Mouse (Mus musculus) heart, embryonic 13.5 days (tissue): Measurements from ENCODE around the gene Nelfcd. TPM values are rescaled to one million over a fixed set of nuclear protein-coding genes. Genes with fewer than 3 reads are reported as not detected.
A peak's percentile ranks its signal among the peaks of the same experiment; 100 is the strongest.

Experiments
- ATAC-seq: fragments of 200-750 bp; cut with Nextera tagmentation; 2 replicates; pipeline ENCODE4 v1.8.0; 2017; ENCODE audit warnings: moderate TSS enrichment; ENCODE audit not compliant: insufficient number of reproducible peaks, low FRiP score, low TSS enrichment; ENCODE audit errors: extremely low read depth
- H3K27ac ChIP-seq: fragments of 300-500 bp; sonication (generic); replicated peaks from 2 replicates; pipeline ENCODE4 v1.5.1; 2015; ENCODE audit warnings: moderate library complexity, mild to moderate bottlenecking, inconsistent platforms
- H3K27me3 ChIP-seq: fragments of 300-500 bp; sonication (generic); replicated peaks from 2 replicates; pipeline ENCODE4 v1.6.1; 2015; ENCODE audit warnings: mild to moderate bottlenecking, inconsistent platforms
- H3K36me3 ChIP-seq: fragments of 300-500 bp; sonication (generic); 2 replicates; pipeline ENCODE4 v1.6.1; 2015; ENCODE audit warnings: mild to moderate bottlenecking, inconsistent platforms
- H3K4me1 ChIP-seq: fragments of 300-500 bp; sonication (generic); 2 replicates; pipeline ENCODE4 v1.6.1; 2015; ENCODE audit warnings: inconsistent platforms
- H3K4me2 ChIP-seq: fragments of 300-500 bp; sonication (generic); 2 replicates; pipeline ENCODE4 v1.6.1; 2015; ENCODE audit warnings: inconsistent platforms, mild to moderate bottlenecking, moderate library complexity
- H3K4me3 ChIP-seq: fragments of 300-500 bp; sonication (generic); 2 replicates; pipeline ENCODE4 v1.5.1; 2015; ENCODE audit warnings: moderate library complexity, mild to moderate bottlenecking, inconsistent platforms
- H3K9ac ChIP-seq: fragments of 300-500 bp; sonication (generic); 2 replicates; pipeline ENCODE4 v1.6.1; 2015; ENCODE audit warnings: inconsistent platforms, mild to moderate bottlenecking, moderate library complexity
- H3K9me3 ChIP-seq: fragments of 300-500 bp; sonication (generic); 2 replicates; pipeline ENCODE4 v1.6.1; 2016; ENCODE audit warnings: inconsistent platforms
- WGBS: fragments of 180-500 bp; shearing (Covaris S2); methylation state at CpG from one replicate; pipeline ENCODE4 v1.1.7; 2015; ENCODE audit warnings: mixed read lengths; 5-methylcytosine and 5-hydroxymethylcytosine counted together
- polyA plus RNA-seq: library from polyadenylated mRNA; unstranded; fragments of >200 nt; fragmentation: Nextera tagmentation; extraction: Ambion mirVana; gene quantifications from 2 replicates; pipeline ENCODE4 v1.2.1, GENCODE M21; 2015

The Nelfcd gene
- polyA plus RNA-seq: 78.4 and 82.0 TPM in 2 replicates

- Histone ChIP-seq H3K9ac (peak within 1 kb of the TSS; percentile 96), H3K36me3 (peaks cover 14% of the 10 kb centered on the region), H3K9me3 (no peaks in the 10 kb centered on the region), H3K4me1 (peaks cover 20% of the 10 kb centered on the region), H3K4me2 (peak within 1 kb of the TSS; percentile 85), H3K27me3 (no peaks in the 10 kb centered on the region), H3K4me3 (peak within 1 kb of the TSS; percentile 89), H3K27ac (peak within 1 kb of the TSS; percentile 9; the same call in 1 of the 2 replicates)
- under 1% methylated on average over 40 of the region's 40 CpGs for WGBS
- peak; percentile 92 for ATAC-seq
Measured at GRCm38 (mm10) chr2:174415731-174416310, at the start of gene Nelfcd. TSS of gene Nelfcd (plus strand) at chr2:174415804.

DNA sequence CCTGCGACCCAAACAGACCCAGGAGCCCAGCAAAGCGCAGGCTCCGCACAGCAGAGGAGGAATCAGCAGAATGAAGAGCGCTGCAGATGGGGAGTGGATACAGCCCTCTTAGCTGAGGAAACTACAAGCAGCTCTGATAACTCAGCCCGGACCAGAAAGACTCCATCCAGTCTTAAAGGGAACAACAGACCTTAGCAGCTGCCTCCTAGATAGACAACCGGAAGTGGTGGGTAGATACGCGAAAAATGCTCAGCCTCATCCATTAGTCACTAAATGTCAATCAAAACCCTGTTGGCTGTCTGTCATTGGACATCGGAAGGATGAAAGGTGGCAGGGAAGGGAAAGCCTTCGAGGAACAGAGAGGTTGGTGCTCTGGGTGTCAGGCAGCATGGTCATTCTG lies 49.0 kb upstream of the Nelfcd start:
- no peaks in the 10 kb centered on the region for H3K4me1 ChIP-seq
- no peaks in the 10 kb centered on the region for H3K27me3 ChIP-seq
- no peak overlapping the region for H3K27ac ChIP-seq
- no peak overlapping the region for H3K4me2 ChIP-seq
- H3K36me3 ChIP-seq: no peaks in the 10 kb centered on the region
- 69% methylated on average over 10 of the region's 10 CpGs for WGBS
- H3K9me3 ChIP-seq: no peaks in the 10 kb centered on the region
- H3K4me3 ChIP-seq: no peak overlapping the region
- no peak for ATAC-seq
- H3K9ac ChIP-seq: no peak overlapping the region

- Histone ChIP-seq H3K9me3 (no peaks in the 10 kb centered on the region), H3K27me3 (no peaks in the 10 kb centered on the region), H3K4me1 (no peaks in the 10 kb centered on the region), H3K9ac (no peak overlapping the region), H3K4me2 (no peak overlapping the region), H3K4me3 (no peak overlapping the region), H3K27ac (no peak overlapping the region), H3K36me3 (no peaks in the 10 kb centered on the region)
- 83% methylated on average over 9 of the region's 9 CpGs for WGBS
- no peak for ATAC-seq
Measured at GRCm38 (mm10) chr2:174381021-174381420, 34.6 kb upstream of the Nelfcd start.

GRCm38 (mm10) chr2:174391936-174392335 lies 23.7 kb upstream of the Nelfcd start:
- Histone ChIP-seq H3K9me3 (no peaks in the 10 kb centered on the region), H3K36me3 (no peaks in the 10 kb centered on the region), H3K4me1 (no peaks in the 10 kb centered on the region), H3K27ac (no peak overlapping the region), H3K9ac (no peak overlapping the region), H3K4me2 (no peak overlapping the region), H3K27me3 (no peaks in the 10 kb centered on the region), H3K4me3 (no peak overlapping the region)
- whole genome bisulfite sequencing: 80% methylated on average over 3 of the region's 3 CpGs
- no peak for ATAC-seq

- no peak overlapping the region for H3K9ac ChIP-seq
- H3K4me1 ChIP-seq: no peaks in the 10 kb centered on the region
- H3K4me2 ChIP-seq: no peak overlapping the region
- whole genome bisulfite sequencing: 73% methylated on average over 9 of the region's 9 CpGs
- H3K27ac ChIP-seq: no peak overlapping the region
- no peak overlapping the region for H3K4me3 ChIP-seq
- no peaks in the 10 kb centered on the region for H3K27me3 ChIP-seq
- no peaks in the 10 kb centered on the region for H3K36me3 ChIP-seq
- no peaks in the 10 kb centered on the region for H3K9me3 ChIP-seq
- ATAC-seq: no peak
Measured at GRCm38 (mm10) chr2:174392554-174392953, 23.1 kb upstream of the Nelfcd start.

DNA sequence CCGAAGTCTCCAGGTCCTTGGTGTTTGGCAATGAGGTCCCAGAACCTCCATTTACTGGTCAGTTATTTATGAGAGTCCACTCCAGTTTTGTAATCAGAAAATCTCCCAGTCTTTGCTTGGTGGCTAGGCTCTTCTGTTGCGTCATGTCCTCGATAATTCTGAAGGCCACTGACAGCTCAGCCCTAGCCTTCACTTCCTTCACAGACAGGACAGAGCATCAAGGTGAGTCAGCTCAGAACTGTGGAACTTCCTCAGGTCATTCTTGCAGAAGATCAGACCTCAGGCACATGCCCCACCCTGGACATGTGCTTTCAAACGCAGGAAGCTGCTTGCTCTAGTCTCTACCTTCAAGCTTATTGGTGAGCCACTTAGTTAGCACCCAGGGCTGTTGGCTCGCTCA lies 22.2 kb upstream of the Nelfcd start:
- H3K4me3 ChIP-seq: no peak overlapping the region
- no peak for ATAC-seq
- no peak overlapping the region for H3K4me2 ChIP-seq
- no peaks in the 10 kb centered on the region for H3K9me3 ChIP-seq
- H3K9ac ChIP-seq: no peak overlapping the region
- H3K4me1 ChIP-seq: no peaks in the 10 kb centered on the region
- H3K27me3 ChIP-seq: no peaks in the 10 kb centered on the region
- no peak overlapping the region for H3K27ac ChIP-seq
- H3K36me3 ChIP-seq: no peaks in the 10 kb centered on the region
- 65% methylated on average over 5 of the region's 5 CpGs for whole genome bisulfite sequencing

DNA sequence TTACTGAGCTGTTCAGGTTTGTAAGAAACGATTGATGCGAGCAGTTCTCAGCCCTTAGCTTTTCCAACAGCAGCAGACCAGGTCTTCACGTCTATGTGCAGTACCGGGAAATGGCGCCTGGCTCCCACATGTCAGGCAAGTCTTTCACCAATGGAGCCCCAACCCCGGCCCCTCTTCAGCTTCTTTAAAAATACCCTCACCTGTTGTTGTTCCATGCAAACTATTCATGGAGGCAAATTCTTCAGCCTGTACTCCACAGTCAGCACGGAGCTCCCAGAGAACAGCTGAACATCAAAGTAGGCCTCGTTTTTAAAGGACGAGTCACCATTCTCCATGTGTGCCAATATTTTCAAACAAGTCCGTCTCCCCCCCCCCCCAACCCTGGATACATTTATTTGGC lies 19.0 kb upstream of the Nelfcd start:
- H3K27ac ChIP-seq: no peak overlapping the region
- no peak for ATAC-seq
- 85% methylated on average over 10 of the region's 10 CpGs for WGBS

GRCm38 (mm10) chr2:174397065-174397464 lies 18.5 kb upstream of the Nelfcd start:
- WGBS: 86% methylated on average over 1 of the region's 1 CpGs
- no peak overlapping the region for H3K9ac ChIP-seq
- no peaks in the 10 kb centered on the region for H3K9me3 ChIP-seq
- no peak overlapping the region for H3K4me2 ChIP-seq
- no peak for ATAC-seq
- H3K4me3 ChIP-seq: no peak overlapping the region
- no peaks in the 10 kb centered on the region for H3K36me3 ChIP-seq
- H3K27ac ChIP-seq: no peak overlapping the region
- no peaks in the 10 kb centered on the region for H3K4me1 ChIP-seq
- no peaks in the 10 kb centered on the region for H3K27me3 ChIP-seq

More for the DNA sequence above, 19.0 kb upstream of the Nelfcd start:
- no peaks in the 10 kb centered on the region for H3K27me3 ChIP-seq
- H3K4me1 ChIP-seq: no peaks in the 10 kb centered on the region
- H3K9me3 ChIP-seq: no peaks in the 10 kb centered on the region
- H3K4me2 ChIP-seq: no peak overlapping the region
- no peaks in the 10 kb centered on the region for H3K36me3 ChIP-seq
- H3K9ac ChIP-seq: no peak overlapping the region
- no peak overlapping the region for H3K4me3 ChIP-seq

DNA sequence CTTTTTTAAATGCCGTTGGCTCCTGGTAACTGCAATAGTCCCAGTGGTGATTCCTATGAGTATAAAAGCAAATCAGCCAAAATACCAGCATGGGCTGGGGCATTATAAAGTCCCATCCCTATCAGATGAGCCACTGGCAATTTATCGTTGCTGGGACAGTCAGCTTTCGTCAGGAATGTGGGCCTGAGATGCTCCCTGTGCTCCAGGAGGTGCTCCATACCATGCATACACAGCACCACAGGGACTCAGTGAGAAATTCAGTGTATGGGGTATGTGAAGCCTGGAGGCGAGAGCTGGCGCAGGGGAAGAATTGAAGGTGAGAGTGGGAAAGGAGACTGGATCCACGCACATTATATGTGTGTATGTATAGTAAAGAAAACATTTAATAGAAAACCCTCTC lies 17.7 kb upstream of the Nelfcd start:
- no peak for ATAC-seq
- WGBS: 76% methylated on average over 6 of the region's 6 CpGs
- H3K9ac ChIP-seq: no peak overlapping the region
- no peaks in the 10 kb centered on the region for H3K27me3 ChIP-seq
- H3K4me3 ChIP-seq: no peak overlapping the region
- H3K36me3 ChIP-seq: no peaks in the 10 kb centered on the region
- H3K4me1 ChIP-seq: no peaks in the 10 kb centered on the region
- H3K9me3 ChIP-seq: no peaks in the 10 kb centered on the region
- no peak overlapping the region for H3K4me2 ChIP-seq
- H3K27ac ChIP-seq: no peak overlapping the region

DNA sequence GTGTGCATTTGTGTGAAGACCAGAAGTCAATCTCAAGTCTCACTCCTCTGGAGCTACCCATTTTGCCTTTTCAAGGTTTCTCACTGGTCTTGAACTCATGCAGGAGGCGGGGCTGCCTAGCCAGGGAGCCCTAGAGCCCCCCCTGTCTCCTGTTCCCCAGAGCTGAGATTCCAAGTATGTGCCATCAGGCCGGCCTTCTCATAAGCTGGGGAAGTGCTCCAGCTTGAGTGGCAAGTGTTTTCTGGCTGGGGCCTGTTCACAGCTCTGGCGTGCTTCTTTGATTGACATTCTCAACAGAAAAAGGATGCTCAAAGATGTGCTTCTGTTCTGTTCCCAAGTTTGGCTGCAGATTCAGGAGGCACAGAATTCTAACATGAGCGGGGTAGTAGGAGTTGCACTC lies 15.2 kb upstream of the Nelfcd start:
- Histone ChIP-seq H3K9me3 (no peaks in the 10 kb centered on the region), H3K9ac (no peak overlapping the region), H3K36me3 (no peaks in the 10 kb centered on the region), H3K4me1 (no peaks in the 10 kb centered on the region), H3K4me3 (no peak overlapping the region), H3K27ac (no peak overlapping the region), H3K4me2 (no peak overlapping the region), H3K27me3 (no peaks in the 10 kb centered on the region)
- no peak for ATAC-seq
- WGBS: 73% methylated on average over 4 of the region's 4 CpGs

GRCm38 (mm10) chr2:174410222-174410621 lies 5.4 kb upstream of the Nelfcd start:
- no peak for ATAC-seq
- no peak overlapping the region for H3K9ac ChIP-seq
- no peaks in the 10 kb centered on the region for H3K36me3 ChIP-seq
- H3K27ac ChIP-seq: no peak overlapping the region
- H3K4me1 ChIP-seq: no peaks in the 10 kb centered on the region
- H3K9me3 ChIP-seq: no peaks in the 10 kb centered on the region
- no peaks in the 10 kb centered on the region for H3K27me3 ChIP-seq
- no peak overlapping the region for H3K4me2 ChIP-seq
- 45% methylated on average over 2 of the region's 2 CpGs for WGBS
- H3K4me3 ChIP-seq: no peak overlapping the region

- H3K36me3 ChIP-seq: no peaks in the 10 kb centered on the region
- H3K4me3 ChIP-seq: no peak overlapping the region
- peaks cover 13% of the 10 kb centered on the region for H3K4me1 ChIP-seq
- ATAC-seq: no peak
- no peak overlapping the region for H3K9ac ChIP-seq
- H3K4me2 ChIP-seq: no peak overlapping the region
- WGBS: 57% methylated on average over 7 of the region's 7 CpGs
- H3K27me3 ChIP-seq: no peaks in the 10 kb centered on the region
- H3K27ac ChIP-seq: no peak overlapping the region
- no peaks in the 10 kb centered on the region for H3K9me3 ChIP-seq
Measured at GRCm38 (mm10) chr2:174413127-174413526, 2.5 kb upstream of the Nelfcd start.
